In the genomic region with DNA sequence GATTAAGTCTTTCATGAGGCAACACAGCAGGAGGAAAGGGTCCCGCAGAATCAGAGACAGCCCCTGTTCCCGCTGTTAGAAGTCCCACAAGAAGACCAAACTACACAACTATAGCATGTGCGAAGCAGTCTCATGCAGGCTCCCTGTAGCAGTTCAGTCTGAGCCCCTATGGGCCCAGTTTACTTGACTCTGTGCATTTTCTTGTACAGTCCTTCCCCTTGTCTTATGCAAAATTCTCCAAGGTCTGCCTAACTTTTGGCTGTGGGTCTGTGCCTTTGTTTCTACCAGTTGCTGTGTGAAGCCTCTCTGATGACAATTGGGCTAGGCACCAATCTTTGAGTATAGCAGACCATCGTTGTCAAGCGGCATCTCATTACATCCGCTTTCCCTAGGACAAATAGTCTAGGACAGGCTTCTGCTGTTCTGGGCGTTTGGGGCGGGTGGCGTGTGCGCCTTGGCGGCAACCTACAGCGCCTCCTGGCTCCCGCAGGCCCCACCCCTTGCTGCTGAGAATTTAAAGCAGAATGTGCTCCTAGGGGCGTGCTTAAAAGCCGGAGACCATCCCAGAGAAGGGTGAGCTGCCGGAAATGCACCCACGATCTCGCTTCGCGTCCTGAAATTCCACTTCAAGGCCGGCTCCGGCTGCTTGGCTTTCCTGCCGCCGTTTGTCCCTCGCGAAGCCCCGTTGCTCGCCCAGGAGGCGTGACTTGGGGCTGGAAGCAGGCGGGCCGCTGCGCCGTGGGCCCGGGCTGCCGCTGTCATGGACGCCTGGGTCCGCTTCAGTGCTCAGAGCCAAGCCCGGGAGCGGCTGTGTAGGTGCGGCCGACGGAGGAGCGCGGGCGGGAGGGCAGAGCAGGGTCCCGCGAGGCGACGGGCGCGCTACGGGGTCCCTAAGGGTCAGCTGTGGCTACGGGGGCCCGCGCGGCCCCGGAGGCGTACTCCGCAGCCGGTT, we compare ENCODE assay signal across 8 mouse cellular contexts. TPM values are rescaled to one million over a fixed set of nuclear protein-coding genes. Genes with fewer than 3 reads are reported as not detected.
A peak's percentile ranks its signal among the peaks of the same experiment; 100 is the strongest.
DNase-seq lines count a peak whose midpoint lies in the region; ATAC-seq lines count a peak whose summit lies in the region.

A gene (plus strand): TSS at position 449 of the 952 bp plus-strand sequence.
A gene (plus strand): TSS at position 547 of the 952 bp plus-strand sequence.

- H3K9ac ChIP-seq in hindbrain, embryonic 16.5 days (ENCODE audit: low read depth, low read length) = peak within 1 kb of the TSS; percentile 92

- H3K9me3 ChIP-seq in hindbrain, embryonic 16.5 days (ENCODE audit: control insufficient read depth, low read length) = no peaks in the 10 kb centered on the region

- peak within 1 kb of the TSS; percentile 85 for H3K27ac ChIP-seq in hindbrain, embryonic 16.5 days (ENCODE audit: low read depth, low read length)
- peak within 1 kb of the TSS; percentile 54 for H3K27ac ChIP-seq in macrophage

- H3K36me3 ChIP-seq in hindbrain, embryonic 16.5 days (ENCODE audit: control insufficient read depth, insufficient read depth, low read length) = peaks cover 24% of the 10 kb centered on the region
- H3K36me3 ChIP-seq in macrophage (ENCODE audit: inconsistent target) = peaks cover 33% of the 10 kb centered on the region; the same call in 1 of the 2 replicates

- peaks cover 21% of the 10 kb centered on the region for H3K4me1 ChIP-seq in hindbrain, embryonic 16.5 days (ENCODE audit: control insufficient read depth, insufficient read depth, low read depth, low read length)

- peak within 1 kb of the TSS; percentile 81 for H3K4me3 ChIP-seq in hindbrain, embryonic 16.5 days (ENCODE audit: low read length)
- H3K4me3 ChIP-seq in macrophage (ENCODE audit: inconsistent target) = peak within 1 kb of the TSS; percentile 86

- peak; percentile 90 for ATAC-seq in hindbrain, embryonic 16.5 days

- H3K27me3 ChIP-seq in hindbrain, embryonic 16.5 days (replicated peaks; ENCODE audit: control insufficient read depth, insufficient read depth, low read length) = no peaks in the 10 kb centered on the region

- peak within 1 kb of the TSS; percentile 79 for H3K4me2 ChIP-seq in hindbrain, embryonic 16.5 days (ENCODE audit: low read length)

- peak; percentile 75 for DNase-seq in WW6 (ENCODE audit: low read depth, low spot score)
- peak; percentile 80 to 82 for DNase-seq in cerebellum, postnatal 4 days (ENCODE audit: low spot score in 2 of 2)
- peak; percentile 83 for DNase-seq in gastrocnemius, adult 18-20 months (ENCODE audit: low spot score)
- DNase-seq in left cerebral cortex, adult 18-20 months (ENCODE audit: low spot score in 2 of 2) = peak; percentile 89 to 92
- DNase-seq in right cerebral cortex, adult 18-20 months = peak; percentile 93
- peak; percentile 60 for DNase-seq in urinary bladder, postnatal 10 days (ENCODE audit: low spot score)

- 2% methylated on average over 60 of the region's 60 CpGs for WGBS in hindbrain, embryonic 16.5 days
- 4% methylated on average over 60 of the region's 60 CpGs for WGBS in macrophage (ENCODE audit: missing documents)

- H3K79me2 ChIP-seq in macrophage (ENCODE audit: inconsistent target) = peaks cover 35% of the 10 kb centered on the region

RNA-seq across cellular contexts. Expression of the first gene that starts in this region (rescaled TPM):
- 10 to 100 TPM; 27.9 to 28.6 TPM for total RNA-seq in gastrocnemius, adult 18-20 months (2021)
- polyA plus RNA-seq in hindbrain, embryonic 16.5 days (2015; fragmentation: Nextera tagmentation; extraction: Ambion mirVana) = 62.4 and 66.2 TPM in 2 replicates
- 10 to 100 TPM; 59.1 to 65.7 TPM for total RNA-seq in left cerebral cortex, adult 18-20 months (2021)
- total RNA-seq in macrophage (2018; cell fraction: chromatin; rRNA removed) = 10 to 100 TPM in 19 of 26 experiments, 1 to 10 TPM in 7; 4.5 to 36.5 (median 14.1) TPM
- 10 to 100 TPM; 11.3 to 28.9 (median 22.5) TPM for total RNA-seq in macrophage (2018; cell fraction: cytosol; rRNA removed)
- 10 to 100 TPM in 23 of 26 experiments, 1 to 10 TPM in 3; 6.8 to 32.8 (median 14.4) TPM for total RNA-seq in macrophage (2018; cell fraction: nucleus; rRNA removed)
- 17.2 to 29.8 TPM (median 26.2 TPM) in 3 replicates for polyA plus RNA-seq in macrophage (2018)

RNA-seq across cellular contexts. Expression of the second gene that starts in this region (rescaled TPM):
- under 1 TPM in 1 of 2 experiments, not detected in 1; 0.07 TPM for total RNA-seq in gastrocnemius, adult 18-20 months (2021)
- 0.06 and 0.10 TPM in 2 replicates for polyA plus RNA-seq in hindbrain, embryonic 16.5 days (2015; fragmentation: Nextera tagmentation; extraction: Ambion mirVana)
- under 1 TPM; 0.59 to 0.65 TPM for total RNA-seq in left cerebral cortex, adult 18-20 months (2021)
- 1 to 10 TPM in 3 of 26 experiments, under 1 TPM in 19, not detected in 4; 0.20 to 1.8 (median 0.65) TPM for total RNA-seq in macrophage (2018; cell fraction: chromatin; rRNA removed)
- under 1 TPM in 3 of 26 experiments, not detected in 23; 0.06 to 0.07 (median 0.06) TPM for total RNA-seq in macrophage (2018; cell fraction: cytosol; rRNA removed)
- 1 to 10 TPM in 1 of 26 experiments, under 1 TPM in 15, not detected in 10; 0.12 to 1.1 (median 0.29) TPM for total RNA-seq in macrophage (2018; cell fraction: nucleus; rRNA removed)
- polyA plus RNA-seq in macrophage (2018) = not detected in 3 replicates

Comparison
In these comparisons a context has a peak if more than half of its experiments do, and no peak if none do; other contexts are left out.
1. Peak in every context shown above with its lines: DNase-seq, ATAC-seq, H3K4me3 ChIP-seq and H3K27ac ChIP-seq.